Mouse (Mus musculus) T-cell, adult 66 days (primary cell): ENCODE data around the gene Toporsl. TPM values are rescaled to one million over a fixed set of nuclear protein-coding genes. Genes with fewer than 3 reads are reported as not detected.

Source experiments
- total RNA-seq, 2 experiments: library from RNA; stranded (reverse); gene quantifications; 3 replicates in 1 of 2; 4 replicates in 1 of 2; pipeline ENCODE4 v1.2.4; 2023

Toporsl gene
- not detected for total RNA-seq

DNA sequence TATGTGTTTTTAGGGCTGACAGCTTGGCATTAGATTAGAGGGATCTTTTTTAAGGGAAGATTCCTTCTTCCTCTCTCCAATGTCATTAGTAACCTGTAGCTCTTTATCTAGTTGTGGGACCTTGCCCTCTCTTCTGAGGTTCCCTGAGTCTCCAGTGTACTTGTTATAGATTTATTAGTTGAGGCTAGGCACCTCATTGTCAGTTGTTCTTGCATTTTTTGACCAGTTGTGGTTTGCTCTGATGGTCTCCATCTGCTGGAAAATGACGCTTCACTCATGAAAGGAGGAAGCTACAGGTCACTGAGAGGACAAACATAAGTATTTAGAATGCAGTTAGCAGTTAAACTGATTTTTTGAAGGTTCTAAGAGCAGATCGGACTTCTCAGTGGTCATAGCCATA, at the start of gene Toporsl:
Gene Toporsl (plus strand): TSS at position 348 of the 400 bp plus-strand sequence.

Other genes with a start within 250 kb of the Toporsl start
- 10 to 100 TPM; 13.2 to 19.3 TPM for gene Smc2, start 157.0 kb upstream of the Toporsl start, total RNA-seq
- not detected for gene Vma21-ps, start 99.0 kb upstream of the Toporsl start, total RNA-seq
- not detected for gene Olfr275, start 218.3 kb downstream of the Toporsl start, total RNA-seq